Mouse (Mus musculus) heart, adult 2 months (tissue): ENCODE results near the gene Cacna1s. TPM values are rescaled to one million over a fixed set of nuclear protein-coding genes. Genes with fewer than 3 reads are reported as not detected.
A peak's percentile ranks its signal among the peaks of the same experiment; 100 is the strongest.

Experiments
- DNase-seq, 2 experiments: peaks; one replicate each; pipeline ENCODE4 v3.0.0; 2021
- H3K27ac ChIP-seq: fragments of 200-600 bp; 2 replicates; pipeline ENCODE4 v1.8.1; 2022
- H3K27me3 ChIP-seq: fragments of 200-500 bp; 2 replicates; pipeline ENCODE4 v1.6.1; 2012; ENCODE audit warnings: mild to moderate bottlenecking, low read length, inconsistent platforms, mixed read lengths; ENCODE audit not compliant: control insufficient read depth, insufficient read depth
- H3K36me3 ChIP-seq: fragments of 200-500 bp; 2 replicates; pipeline ENCODE4 v1.6.1; 2012; ENCODE audit warnings: low read length, inconsistent platforms; ENCODE audit not compliant: control insufficient read depth, insufficient read depth
- H3K4me1 ChIP-seq: fragments of 200-500 bp; 2 replicates; pipeline ENCODE4 v1.6.1; 2011; ENCODE audit warnings: low read length; ENCODE audit not compliant: control insufficient read depth, insufficient read depth
- H3K4me3 ChIP-seq: fragments of 200-600 bp; 2 replicates; pipeline ENCODE4 v1.8.1; 2022
- H3K79me2 ChIP-seq: fragments of 200-500 bp; replicated peaks from 2 replicates; pipeline ENCODE4 v1.6.1; 2012; ENCODE audit warnings: mild to moderate bottlenecking, inconsistent platforms, low read length, moderate library complexity, mixed read lengths; ENCODE audit not compliant: control insufficient read depth, insufficient read depth
- H3K9ac ChIP-seq: fragments of 200-500 bp; 2 replicates; pipeline ENCODE4 v1.6.1; 2012; ENCODE audit warnings: low read depth, mild to moderate bottlenecking, control low read depth, inconsistent platforms, low read length, mixed read lengths
- CTCF ChIP-seq: fragments of 200-600 bp; IDR thresholded peaks from 2 replicates; pipeline ENCODE4 v1.8.1; 2022; ENCODE audit warnings: antibody characterized with exemption, mild to moderate bottlenecking, moderate library complexity
- EP300 ChIP-seq: fragments of 200-500 bp; IDR thresholded peaks from 2 replicates; pipeline ENCODE4 v1.6.1; 2011; ENCODE audit warnings: low read depth, low read length, control low read depth; ENCODE audit not compliant: insufficient read depth
- POLR2A ChIP-seq: fragments of 200-500 bp; IDR thresholded peaks from 2 replicates; pipeline ENCODE4 v1.6.1; 2011; ENCODE audit warnings: mild to moderate bottlenecking, low read depth, low read length, control low read depth; ENCODE audit not compliant: insufficient read depth
- WGBS: fragments of 180-500 bp; shearing (Covaris S2); methylation state at CpG from one replicate; pipeline ENCODE4 v1.1.7; 2018; 5-methylcytosine and 5-hydroxymethylcytosine counted together
- intact Hi-C: fragments of 180-260 bp; cut with DNase I; formaldehyde crosslinking; loops from one replicate; pipeline ENCODE4 v1.15.1; 2025
- polyA plus RNA-seq: library from polyadenylated mRNA; depleted of rRNA; stranded (reverse); fragments of >200 nt; gene quantifications from 2 replicates; pipeline ENCODE4 v1.2.3, GENCODE M21; 2012
- total RNA-seq, 2 experiments: library from RNA; stranded (reverse); gene quantifications; 2 replicates each; pipeline ENCODE4 v1.2.3; 2021

The Cacna1s gene
- total and polyA plus RNA-seq, 3 experiments: 8.0 to 11.4 (median 9.1) TPM

DNA sequence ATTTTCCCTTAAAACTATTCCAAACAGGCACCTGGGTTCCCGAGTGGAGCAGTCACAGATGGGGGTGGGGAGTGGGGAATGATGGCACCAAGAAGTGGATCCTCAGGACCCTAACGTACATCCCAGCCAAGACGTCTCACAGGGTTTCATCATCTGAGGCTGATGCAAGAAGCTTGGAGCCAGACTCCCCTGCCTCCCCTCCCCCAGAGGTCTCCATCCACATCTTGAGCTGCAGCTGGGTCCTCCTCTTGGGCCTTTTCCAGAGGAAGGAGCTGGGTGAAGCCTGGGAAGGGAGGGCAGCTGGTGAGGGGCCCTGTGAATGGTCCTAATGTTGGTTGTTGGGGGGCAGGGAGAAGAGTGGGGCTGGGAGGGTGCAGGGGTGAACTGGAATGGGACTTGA lies 77.6 kb downstream of the Cacna1s start:
- H3K27ac ChIP-seq: no peak overlapping the region
- no peaks in the 10 kb centered on the region for H3K79me2 ChIP-seq
- WGBS: 73% methylated on average over 3 of the region's 3 CpGs
- DNase-seq: no peak
- no peak overlapping the region for H3K9ac ChIP-seq
- H3K27me3 ChIP-seq: peaks cover 4% of the 10 kb centered on the region
- intact Hi-C loops: no loop called here
- no peak for TF ChIP-seq EP300
- no peak overlapping the region for H3K4me3 ChIP-seq
- H3K36me3 ChIP-seq: no peaks in the 10 kb centered on the region
- H3K4me1 ChIP-seq: peaks cover 11% of the 10 kb centered on the region

DNA sequence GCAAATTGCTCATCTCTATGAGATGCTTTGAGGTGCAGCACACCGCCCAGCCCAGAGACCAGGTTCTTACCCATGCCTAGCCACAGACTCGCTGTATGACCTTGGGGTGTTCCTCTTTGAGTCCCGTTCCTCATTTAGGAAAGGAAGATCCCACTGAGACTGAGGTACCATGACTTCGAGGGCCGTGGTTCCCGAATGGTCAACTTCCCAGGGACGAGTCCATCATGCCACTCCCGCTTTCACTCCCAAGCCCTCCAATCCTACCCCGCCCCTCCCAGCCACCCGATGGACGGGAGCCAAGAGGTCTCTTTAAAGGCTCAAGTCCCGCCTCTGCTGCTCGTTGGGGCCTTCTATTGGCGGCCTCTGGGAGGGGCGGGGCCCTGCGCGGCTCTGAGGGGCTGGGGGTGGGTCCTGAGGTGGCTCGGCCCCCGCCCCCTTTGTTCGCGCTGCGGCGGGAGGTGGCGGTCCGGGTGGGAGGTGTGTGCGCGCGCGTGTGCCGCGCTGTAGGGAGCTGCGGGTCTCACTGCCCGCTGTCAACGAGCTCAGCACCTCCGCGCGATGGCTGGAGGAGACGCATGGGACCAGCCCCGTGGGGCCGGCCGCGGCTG lies 78.5 kb downstream of the Cacna1s start, which contains the start of gene Kif21b:
Kif21b (plus strand) TSS at position 439 of the 608 bp plus-strand sequence.
- no peaks in the 10 kb centered on the region for H3K79me2 ChIP-seq
- peak; percentile 86 to 89 for DNase-seq
- peak within 1 kb of the TSS; percentile 38; the same call in 1 of the 2 replicates for H3K27ac ChIP-seq
- H3K27me3 ChIP-seq: peaks cover 4% of the 10 kb centered on the region
- no peak for TF ChIP-seq CTCF
- no peak for TF ChIP-seq EP300
- no peak for TF ChIP-seq POLR2A
- peak within 1 kb of the TSS; percentile 51 for H3K4me3 ChIP-seq
- intact Hi-C loops: no loop called here
- 2% methylated on average over 40 of the region's 42 CpGs for WGBS
- peaks cover 12% of the 10 kb centered on the region for H3K4me1 ChIP-seq
- peak within 1 kb of the TSS; percentile 76 for H3K9ac ChIP-seq
- no peaks in the 10 kb centered on the region for H3K36me3 ChIP-seq

DNA sequence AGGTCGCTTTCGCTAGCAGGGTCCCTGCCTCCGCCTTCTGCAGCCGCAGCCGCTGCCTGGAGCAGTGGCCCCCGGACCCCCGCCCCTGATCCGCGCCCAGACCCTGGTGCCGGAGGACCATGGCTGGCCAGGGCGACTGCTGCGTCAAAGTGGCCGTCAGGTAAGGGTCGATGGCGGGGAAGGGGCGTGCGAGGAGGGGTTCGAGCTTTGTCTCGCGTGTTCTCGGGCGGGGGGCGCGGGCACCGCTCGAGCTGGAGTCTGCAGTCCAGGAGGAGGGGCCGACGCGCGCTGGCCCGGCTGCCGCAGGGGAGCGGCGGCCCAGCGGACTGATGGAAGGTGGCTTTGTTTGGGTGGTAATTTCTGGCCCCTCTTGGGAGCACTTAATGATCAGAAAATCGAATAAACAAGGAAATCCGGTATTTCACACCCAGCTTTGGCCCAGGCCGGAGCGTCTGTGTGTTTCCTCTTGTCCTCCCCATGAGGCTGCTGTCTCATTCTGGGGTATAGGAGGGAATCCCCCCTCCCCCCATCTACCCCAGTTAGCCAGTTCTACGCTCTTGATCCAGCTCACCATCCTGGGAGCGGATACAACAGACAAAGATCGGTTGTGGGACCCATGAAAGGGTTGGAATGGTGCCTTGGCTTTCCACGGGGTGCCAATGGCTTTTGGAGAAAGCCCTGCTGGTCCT lies 79.2 kb downstream of the Cacna1s start:
- no peaks in the 10 kb centered on the region for H3K36me3 ChIP-seq
- 6% methylated on average over 43 of the region's 43 CpGs for WGBS
- H3K9ac ChIP-seq: peak overlapping the region; percentile 76
- H3K27me3 ChIP-seq: peaks cover 4% of the 10 kb centered on the region
- peak; percentile 44 to 50 for DNase-seq
- no peaks in the 10 kb centered on the region for H3K79me2 ChIP-seq
- peaks cover 11% of the 10 kb centered on the region for H3K4me1 ChIP-seq
- H3K4me3 ChIP-seq: peak overlapping the region; percentile 51
- no peak for TF ChIP-seq POLR2A
- no peak for TF ChIP-seq CTCF
- no peak for TF ChIP-seq EP300
- intact Hi-C loops: no loop called here
- H3K27ac ChIP-seq: peak overlapping the region; percentile 38; the same call in 1 of the 2 replicates

DNA sequence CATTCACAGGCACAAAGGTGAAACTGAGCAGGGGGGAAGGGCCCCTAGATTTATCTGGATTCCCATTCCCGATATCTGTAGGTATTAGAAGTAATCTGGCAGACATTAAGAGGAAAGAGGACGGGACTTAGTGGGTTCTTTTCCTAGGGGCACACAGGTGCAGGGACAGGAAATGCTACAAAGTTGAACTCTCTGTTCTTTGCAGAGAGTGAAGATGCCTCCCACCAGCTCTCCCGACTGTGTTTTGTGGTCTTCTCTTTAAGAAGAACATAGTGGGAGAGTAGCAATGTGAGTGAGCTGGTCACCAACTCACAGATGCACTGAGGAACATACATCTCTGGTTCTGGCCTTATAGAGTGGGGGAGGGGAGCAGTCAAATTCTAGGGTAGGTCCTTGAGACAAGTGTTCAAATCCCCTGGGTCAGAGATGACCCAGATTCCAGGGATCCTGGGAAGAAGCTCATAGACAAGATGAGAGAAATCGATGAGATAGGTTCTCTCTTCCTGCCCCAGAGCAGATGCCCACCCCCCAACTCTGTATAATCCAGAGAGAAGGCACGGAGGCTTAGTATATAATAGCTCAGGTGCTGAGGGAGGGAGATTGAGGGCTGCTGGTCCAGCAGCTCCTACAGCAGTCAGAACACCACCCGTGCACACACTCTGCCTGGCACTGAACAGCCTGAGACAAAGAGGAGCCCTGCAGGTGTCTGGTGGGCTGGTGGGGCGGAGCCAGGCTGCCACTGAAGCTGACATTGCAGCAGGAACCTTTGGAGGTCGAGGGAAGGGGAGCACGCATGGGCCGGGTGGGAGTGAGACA lies 80.0 kb downstream of the Cacna1s start:
- intact Hi-C loops: no loop called here
- Histone ChIP-seq H3K9ac (no peak overlapping the region), H3K36me3 (no peaks in the 10 kb centered on the region), H3K27me3 (peaks cover 4% of the 10 kb centered on the region), H3K79me2 (no peaks in the 10 kb centered on the region), H3K4me1 (peaks cover 13% of the 10 kb centered on the region), H3K4me3 (no peak overlapping the region), H3K27ac (no peak overlapping the region)
- DNase-seq: peak in 1 of 2 experiments; percentile 10
- no peak for TF ChIP-seq CTCF
- no peak for TF ChIP-seq EP300
- TF ChIP-seq POLR2A: no peak
- WGBS: 60% methylated on average over 10 of the region's 10 CpGs

DNA sequence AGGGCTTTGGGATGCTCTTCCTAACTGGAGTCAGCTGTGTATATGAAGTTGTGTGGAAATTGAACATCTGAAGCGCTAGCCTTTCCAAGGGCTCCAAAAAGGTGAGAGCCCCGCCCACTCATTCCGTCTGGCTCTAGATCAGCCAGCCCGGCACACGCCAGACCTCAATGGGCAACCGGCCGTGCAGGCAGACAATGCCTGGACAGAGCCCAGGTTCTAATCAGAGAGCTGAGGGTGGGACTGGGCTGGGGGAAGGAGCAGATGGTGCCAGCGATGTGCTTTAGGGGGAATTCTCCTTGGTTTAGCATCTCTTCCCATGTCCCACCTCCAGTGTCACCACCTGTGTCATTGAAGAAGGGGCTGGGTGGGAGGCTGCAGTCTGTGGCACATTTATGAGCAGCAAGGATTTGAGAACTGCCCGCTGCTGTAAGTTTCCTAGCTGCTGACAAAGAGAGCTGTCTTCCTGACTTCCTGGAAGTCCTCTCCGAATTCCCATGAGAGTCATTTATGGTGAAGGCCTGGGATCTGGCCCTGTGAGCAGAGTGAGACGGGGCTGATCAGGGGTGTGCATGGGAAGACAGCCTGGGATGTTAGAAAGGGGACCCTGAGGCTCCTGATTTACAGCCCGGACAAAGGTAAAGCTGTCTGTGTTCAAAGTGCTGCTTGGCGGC lies 81.2 kb downstream of the Cacna1s start:
- peak; percentile 39 to 43 for DNase-seq

More for the DNA sequence above, 81.2 kb downstream of the Cacna1s start:
- peaks cover 4% of the 10 kb centered on the region for H3K27me3 ChIP-seq
- no peak overlapping the region; the same call in 1 of the 2 replicates for H3K27ac ChIP-seq
- no peak overlapping the region for H3K4me3 ChIP-seq
- H3K36me3 ChIP-seq: no peaks in the 10 kb centered on the region
- intact Hi-C loops: no loop called here
- WGBS: 39% methylated on average over 13 of the region's 13 CpGs
- H3K9ac ChIP-seq: no peak overlapping the region
- H3K79me2 ChIP-seq: no peaks in the 10 kb centered on the region
- TF ChIP-seq CTCF (no peak), EP300 (no peak), POLR2A (no peak)
- peaks cover 16% of the 10 kb centered on the region for H3K4me1 ChIP-seq
